Mouse (Mus musculus): ENCODE data around the gene Fancc.

DNA sequence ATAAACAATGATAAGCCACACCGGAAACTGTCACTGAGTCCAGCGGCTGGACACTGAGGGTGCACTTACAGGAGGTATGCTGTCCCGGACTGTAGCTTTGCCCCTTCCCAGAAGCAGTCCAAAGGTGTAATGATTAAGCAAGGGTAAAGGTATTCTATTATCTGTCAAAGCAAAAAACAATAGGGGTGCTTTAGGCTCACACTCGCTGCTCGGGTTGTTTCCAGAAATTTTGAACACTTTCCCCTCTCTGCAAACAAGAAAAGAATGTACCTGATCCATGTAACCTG lies 47.8 kb upstream of the Fancc start:
- TF ChIP-seq CTCF (IDR thresholded peaks at IDR 0.05; ENCODE audit: borderline replicate concordance, control insufficient read depth, extremely low read depth, insufficient read depth, low read length, poor library complexity) = no peak
- TF ChIP-seq POLR2A (IDR thresholded peaks at IDR 0.05; ENCODE audit: control insufficient read depth, extremely low read depth, insufficient read depth, low read length, poor library complexity) = no peak
